Mouse (Mus musculus) adrenal gland, postnatal 4 days (tissue): Measurements from ENCODE around the gene Fbxl17. TPM values are rescaled to one million over a fixed set of nuclear protein-coding genes. Genes with fewer than 3 reads are reported as not detected.

Experiments
- DNase-seq, 2 experiments: peaks; one replicate each; pipeline ENCODE4 v3.0.0; 2021 to 2022; ENCODE audit warnings: low spot score in 2 of 2, mixed read lengths in 2 of 2
- total RNA-seq, 2 experiments: library from RNA; stranded (reverse); gene quantifications; 2 replicates each; pipeline ENCODE4 v1.2.3; 2021

The Fbxl17 gene
- total RNA-seq, 2 experiments from 2014 or later, result 40.3 to 44.5 TPM

DNA sequence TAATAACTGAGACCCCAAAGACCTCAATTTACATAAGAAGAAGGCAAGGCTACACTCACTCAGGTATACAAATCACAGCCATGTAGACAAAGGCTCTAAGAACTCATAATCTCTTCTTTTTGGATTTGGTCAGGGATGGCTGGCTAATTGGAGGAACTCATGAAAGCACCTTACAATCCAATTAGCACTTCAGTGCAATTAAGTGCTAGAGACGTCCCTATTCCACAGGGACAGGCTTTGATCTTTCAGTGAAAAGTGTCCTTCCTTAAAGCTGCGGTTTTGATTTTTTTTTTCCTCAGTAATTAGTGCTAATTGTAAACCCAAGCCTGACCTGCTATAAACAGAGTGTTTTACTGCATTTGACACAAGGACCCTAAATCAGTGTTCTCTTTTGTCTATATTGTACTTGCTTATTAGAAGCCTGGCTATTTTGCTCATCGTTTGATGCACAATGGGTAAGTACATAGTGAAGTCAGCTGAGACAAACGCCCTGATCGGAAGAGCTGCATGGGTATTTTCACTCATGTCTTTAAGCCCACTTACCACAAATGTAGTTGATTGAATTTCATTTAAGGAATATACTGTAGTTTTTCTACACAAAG is 327.8 kb downstream of the Fbxl17 start:
- DNase-seq, result no peak

DNA sequence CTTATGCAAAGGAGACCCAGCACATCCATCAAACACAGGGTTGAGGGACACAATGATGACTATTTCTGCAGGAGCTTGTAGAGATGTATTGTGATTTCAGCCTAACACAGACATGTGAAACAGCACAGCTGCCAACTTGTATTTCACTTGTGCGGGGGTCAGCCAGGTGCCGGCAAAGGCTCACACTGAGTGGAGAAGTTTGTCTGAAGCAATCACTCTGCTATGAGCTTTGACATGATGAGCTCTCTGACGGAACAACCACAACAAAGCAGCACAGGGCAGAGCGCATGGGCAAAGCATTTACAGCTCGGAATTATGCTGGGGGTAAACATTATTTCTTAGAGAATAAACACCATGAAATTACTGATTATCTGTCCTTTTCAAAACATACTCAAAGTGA is 328.6 kb downstream of the Fbxl17 start:
- DNase-seq, result no peak

DNA sequence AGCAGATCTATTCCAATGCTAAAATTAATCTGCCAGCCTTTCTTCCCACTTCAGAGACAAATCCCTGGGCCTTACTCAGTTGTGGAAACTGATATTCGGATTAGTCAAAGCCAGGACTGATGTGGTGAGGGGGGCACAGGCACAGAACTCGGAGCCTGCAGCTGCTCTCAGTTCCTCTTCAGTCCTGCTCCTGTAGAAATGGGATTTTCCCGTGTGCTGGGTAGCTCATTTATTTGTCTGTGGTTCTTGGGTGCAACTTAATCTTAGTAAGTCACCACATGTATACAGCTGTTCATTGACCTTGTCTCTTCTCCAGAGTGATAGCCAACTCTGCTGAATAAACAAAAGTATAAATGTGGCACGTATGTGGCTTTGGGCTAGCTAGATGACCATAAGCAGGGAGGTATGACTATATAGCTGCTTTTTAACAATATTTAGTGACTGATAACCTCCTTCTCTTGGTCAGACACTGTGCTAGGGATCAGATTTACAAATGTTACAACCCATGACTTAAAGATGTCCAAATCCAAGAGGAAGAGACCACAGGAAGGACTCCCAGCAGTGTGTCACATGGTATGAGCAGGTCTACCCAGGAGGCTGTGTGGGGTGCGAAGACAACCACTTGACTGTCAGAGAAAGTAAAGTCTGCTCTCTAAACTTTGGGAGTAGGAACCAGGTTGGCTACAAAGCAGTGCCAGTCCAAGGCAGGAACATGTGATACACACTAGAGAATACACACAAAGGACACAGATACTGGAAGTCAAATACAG is 331.6 kb downstream of the Fbxl17 start:
- no peak for DNase-seq

DNA sequence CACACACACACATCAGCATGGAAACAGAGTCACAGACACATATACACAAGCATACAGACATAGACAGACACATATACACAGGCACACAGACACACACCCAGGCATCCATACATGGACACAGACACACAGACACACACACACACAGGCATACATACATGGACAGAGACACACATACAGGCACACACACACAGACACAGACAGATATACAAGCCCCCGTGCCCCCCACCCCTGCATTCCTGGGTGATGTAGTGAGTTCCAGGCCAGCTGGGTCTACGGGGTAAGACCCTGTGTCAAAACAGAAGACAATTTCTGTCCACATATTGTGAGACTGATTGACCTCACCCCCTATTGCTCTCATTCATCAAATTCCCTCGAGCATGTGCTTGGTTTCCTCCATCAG is 332.6 kb downstream of the Fbxl17 start:
- no peak for DNase-seq

DNA sequence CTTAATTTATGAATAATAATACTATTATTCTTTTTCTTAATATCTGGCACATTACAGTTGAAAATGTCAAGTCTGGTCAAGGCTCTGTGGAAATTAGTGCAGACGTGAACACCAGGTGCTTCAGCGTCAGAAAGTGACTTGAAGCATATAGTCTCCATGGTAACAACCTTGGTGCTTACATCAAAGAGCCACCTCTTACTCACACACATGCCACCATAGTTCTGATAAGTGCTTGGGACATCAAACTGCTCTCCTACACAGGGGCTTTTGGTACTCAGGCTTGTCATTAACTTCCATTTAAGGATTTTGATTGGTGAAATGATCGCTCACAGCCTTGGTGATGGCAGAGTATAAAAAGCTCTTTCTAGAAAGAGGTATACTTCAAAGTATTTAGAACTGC is 333.1 kb downstream of the Fbxl17 start:
- DNase-seq, result no peak

DNA sequence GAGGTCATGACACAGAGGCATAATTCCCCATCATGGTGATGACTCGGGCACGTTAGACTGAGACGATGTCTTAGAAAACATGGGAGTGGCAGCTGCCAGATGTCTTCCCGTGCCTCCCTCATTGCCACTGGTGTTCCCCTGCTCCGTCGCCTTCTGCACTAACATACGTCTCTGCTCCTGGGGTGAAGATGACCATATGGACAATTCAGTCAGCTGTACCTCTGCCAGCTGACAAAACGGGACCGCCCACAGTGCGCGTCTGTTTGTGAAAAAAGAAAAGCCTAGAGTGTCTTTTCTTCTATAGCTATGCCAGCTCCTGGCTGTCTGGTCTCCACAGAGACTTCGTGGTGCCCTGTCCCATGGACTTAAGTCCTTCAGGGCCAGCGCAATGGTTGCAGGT is 334.0 kb downstream of the Fbxl17 start:
- DNase-seq, result no peak

DNA sequence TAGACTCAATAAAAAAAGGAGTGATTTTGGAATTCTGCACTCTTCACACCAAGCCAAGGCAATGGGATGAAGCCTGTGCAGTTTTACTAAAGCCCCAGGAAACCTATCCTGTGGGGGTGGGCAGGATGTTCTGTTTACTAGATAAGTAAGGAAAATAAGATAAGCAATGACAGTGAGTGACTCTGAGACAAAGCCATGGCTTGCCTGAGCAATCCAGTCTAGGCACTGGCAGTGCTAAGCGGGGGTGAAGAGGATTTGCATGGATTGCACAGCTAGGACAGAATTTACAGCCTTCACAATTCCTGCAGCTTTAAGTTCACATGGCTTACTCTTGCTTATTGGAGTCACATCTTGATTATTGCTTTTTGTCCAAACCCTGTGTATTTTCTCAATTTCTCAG is 335.5 kb downstream of the Fbxl17 start:
- DNase-seq, result no peak

DNA sequence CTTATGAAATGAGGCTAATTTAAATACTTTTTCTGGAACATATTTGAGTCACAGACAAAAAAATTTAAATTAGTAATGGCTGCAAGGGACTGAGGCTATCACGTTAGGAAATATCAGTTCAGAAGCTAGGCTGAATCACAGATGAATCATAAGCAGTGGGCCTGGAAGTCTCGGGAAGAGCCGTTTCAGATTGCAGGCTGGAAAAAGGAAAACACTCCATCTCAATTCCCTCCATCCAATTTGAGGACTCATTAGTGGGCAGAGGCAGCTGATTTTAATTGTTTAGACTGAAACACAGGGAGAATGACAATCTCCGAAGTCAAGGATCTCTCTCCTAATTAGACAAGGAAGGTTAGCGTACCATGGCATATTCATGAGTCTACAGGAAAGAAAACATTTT is 337.9 kb downstream of the Fbxl17 start:
- DNase-seq, result no peak

DNA sequence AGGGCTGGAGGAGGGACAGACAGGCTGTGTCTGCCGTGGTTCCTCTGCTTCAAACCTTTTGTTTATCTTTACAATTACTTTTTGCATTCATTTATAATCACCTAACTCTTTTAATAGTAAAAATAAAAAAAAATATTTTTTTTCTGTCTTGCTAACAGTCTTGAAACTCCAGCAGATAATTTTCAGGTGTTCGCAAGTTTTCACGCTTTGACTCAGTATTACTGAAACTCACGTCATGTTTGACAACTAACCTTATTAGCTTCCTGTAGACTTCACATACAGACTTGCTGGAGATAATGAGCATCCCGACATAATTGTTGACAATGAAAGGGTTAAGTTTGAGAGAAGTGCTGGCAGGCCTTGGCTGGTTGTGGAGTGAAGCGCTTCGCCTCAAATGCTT is 340.6 kb downstream of the Fbxl17 start:
- no peak for DNase-seq

DNA sequence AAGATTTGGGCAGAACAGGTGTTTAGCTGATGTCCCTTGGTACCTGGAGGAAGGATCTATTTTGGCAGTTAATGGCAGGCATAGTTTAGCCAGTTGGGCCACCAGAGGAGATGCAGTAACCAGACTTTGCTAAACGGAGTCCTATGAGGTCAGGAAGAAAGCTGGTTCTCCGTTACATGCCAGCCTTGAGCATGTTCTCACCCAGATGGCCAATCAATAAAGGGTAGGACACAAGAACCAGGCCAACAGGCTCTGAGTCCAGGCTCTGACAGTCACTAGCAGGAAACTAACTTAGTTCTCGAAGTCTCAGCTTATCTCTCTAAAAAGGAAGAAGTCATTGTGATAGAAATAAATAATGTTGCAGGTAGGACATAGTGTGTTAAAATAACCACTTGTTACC is 341.4 kb downstream of the Fbxl17 start:
- no peak for DNase-seq

DNA sequence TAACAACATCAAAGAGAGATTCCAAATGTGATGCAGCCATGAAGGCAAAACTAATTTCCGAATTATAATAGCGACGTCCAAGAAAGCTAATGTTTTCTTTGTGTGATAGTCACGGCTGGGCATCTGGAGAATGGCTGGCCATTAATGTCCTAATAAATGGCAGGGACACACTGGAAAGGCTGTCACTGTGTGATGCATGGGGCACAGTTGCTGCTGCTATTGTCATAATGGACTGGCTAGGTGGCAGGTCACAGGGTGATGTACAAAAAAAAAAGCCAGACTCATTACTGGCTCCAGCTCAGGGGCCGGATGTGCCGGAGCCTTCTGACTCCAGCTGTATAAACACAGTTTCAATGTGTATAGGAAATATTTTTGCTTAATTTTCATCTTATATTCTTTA is 341.9 kb downstream of the Fbxl17 start:
- no peak for DNase-seq

DNA sequence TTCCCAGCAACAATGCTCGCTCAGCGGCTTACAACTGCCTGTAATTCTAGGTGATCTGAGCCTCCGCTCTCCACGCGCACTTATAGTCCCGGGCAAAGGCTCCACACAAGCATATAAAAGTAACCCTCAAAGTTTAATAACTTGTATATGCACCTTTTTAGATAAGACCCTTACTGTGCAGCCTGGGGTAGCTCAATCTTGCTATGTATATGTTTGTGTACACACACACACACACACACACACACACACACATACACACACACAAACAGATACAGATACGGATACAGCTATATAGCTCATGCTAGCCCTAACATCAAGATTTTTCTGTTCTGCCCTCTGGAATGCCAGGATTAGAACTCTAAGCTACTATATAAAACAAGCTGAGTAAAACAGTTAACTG is 342.8 kb downstream of the Fbxl17 start:
- DNase-seq, result no peak

DNA sequence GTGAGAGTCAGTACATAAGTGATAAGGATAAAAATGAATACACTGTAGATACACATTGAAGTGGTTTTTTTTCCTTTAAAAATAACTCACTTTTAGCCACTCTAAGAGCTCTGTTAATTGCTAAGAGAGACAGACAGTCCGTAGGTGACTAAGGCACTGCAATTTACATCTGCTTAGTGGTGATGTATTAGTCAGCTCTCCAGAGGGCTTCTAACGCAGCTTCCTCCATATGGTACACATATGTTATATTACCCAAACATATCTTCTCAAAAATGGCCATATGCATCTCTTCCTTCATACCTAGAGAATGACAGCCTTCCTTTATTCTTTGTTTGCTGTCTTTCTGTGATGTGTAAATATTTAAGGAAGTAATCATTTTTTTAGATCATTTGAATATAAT is 353.3 kb downstream of the Fbxl17 start:
- DNase-seq, result no peak

DNA sequence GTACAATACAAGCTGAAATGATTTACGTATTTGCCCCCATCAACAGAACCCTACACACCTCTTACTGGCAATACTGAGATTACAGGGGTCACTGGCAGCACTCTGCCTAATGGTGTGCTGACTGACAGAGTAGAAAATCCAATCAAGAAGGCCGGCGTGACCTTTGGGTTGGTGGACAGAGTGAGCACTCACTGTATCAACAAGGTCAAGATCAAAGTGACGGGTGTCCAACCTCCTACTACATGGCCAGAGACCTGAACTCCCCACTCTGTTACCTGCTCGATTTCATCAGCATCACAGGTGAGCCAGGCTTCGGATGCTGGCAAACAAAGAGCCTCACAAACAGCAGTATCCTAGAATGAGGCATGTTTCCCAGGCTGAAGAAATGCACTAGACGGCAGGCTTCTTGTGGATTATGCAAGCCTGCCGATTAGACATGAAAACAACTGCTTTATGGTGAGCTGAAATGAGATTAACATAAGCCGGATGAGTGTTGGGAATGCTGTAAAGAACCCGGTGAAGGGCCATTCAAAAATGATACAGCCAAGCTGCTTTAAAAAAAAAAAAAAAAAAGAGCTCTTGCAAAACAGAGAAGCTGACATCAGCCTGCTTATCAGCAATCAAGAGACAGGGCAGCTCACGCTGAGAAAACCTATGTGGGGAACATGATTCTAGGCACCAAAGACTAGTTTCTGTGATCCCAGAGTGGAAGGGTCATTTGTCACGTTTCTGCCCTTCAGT is 353.9 kb downstream of the Fbxl17 start:
- no peak for DNase-seq

DNA sequence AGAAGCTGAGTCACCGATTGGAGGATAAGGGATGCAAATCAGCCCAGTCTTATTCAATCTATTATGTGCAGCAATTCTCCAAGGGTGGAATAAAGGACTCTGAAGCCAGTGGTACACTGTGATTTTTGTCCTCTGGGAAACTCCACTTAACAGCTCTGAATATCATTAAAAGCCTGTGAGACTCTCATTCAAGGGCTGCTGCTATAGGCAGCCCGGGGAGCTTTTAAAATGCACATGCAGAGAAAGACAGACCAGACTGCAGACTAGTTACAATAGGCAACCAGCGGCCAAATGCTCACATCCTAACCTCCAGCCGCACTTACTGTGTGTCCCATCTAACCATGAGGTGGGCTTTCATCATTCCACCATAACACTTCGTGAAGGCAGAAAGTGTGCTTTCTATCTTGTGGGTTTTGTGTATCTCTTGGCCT is 354.5 kb downstream of the Fbxl17 start:
- no peak for DNase-seq

DNA sequence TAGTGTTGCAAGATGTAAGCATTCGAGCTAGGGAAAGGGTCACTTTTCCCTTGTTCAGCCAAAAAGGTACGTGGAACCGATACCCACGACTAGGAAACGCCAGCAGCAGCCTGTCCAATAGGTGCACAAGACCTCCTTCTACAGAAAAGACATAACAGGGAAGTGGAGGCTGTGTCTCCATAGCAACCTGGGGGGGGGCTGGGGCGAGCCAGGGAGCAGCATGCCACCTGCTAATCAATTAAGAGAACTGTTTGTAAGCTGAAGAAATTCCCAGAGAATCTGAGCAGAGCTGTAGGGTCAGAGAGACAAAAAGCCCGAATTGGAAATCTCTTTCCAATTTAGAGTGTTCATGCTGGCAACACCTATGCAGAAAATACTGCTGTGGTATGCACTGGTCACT is 356.0 kb downstream of the Fbxl17 start:
- DNase-seq, result no peak

DNA sequence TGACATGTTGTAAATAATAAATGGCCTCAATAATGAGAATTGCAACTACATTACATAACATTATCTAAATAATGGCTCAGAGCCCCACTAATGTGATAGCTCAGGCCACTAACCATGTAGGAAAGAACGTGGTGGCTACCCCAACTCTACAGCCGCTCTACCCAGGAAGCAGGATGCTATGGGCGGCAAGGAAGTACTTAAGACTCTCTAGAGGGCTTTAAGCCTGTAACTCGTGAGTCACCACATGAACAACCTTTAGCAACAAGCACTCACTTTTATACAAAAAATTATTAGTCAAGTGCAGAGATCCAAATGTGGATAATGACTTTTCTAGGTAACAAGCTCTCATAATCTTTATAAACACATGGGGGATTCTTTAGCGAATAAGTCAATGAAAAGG is 365.0 kb downstream of the Fbxl17 start:
- no peak for DNase-seq

DNA sequence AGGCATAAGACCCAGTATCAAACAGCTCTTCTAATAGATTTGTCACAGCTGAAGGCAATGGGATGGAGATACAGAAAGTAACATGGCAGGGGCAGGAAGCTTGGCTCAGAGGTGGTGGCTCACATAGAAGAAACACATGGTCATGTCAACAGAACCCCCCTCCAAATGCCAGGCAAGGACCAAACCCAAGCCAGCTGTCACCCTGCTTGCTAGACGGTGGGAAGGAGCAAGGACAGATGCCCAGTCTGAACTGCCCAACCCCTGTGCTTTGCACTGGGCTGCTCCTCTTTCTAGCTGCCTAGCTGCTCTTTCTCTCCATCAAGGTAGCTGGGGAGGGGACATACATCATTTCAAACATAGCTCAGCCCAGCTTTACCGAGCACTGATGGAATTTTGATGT is 377.4 kb downstream of the Fbxl17 start:
- no peak for DNase-seq

DNA sequence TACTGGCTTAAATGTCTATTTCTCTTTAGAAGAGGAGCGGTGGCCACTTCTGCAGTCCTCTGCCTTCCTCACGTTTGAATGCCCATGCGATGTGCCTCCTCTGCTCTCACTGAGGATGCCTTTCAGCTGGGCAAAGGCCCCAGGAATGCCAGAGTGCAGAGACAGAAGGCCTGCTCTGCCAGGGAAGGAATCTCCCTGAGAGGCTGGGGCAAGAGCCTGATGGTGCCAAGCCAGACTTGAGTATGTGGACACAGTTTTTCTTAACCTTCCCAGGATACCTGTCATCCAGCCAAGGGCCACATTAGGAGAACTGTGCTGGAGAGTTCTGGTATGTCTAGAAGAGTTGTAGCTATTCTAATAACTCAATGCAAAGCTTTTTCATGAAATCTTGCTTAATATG is 380.1 kb downstream of the Fbxl17 start:
- DNase-seq, result no peak

DNA sequence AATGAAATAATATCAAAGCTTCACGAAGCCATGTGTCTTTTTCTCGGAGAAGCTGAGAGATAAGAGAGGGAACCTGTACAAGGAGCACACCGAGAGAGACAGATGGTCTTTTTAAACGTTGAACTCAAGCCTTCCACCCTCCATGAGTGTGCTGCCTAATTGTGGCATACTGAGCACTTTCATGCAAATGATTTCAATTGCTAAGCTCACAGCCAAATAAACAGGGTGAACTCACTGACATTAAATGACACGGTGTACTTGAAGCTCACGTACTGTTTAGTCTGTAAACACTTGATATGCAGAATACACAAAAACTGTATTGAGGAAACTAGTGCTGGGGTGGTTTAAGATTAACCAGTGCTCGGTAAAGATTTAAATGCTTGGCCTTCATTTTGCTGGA is 380.7 kb downstream of the Fbxl17 start:
- no peak for DNase-seq

DNA sequence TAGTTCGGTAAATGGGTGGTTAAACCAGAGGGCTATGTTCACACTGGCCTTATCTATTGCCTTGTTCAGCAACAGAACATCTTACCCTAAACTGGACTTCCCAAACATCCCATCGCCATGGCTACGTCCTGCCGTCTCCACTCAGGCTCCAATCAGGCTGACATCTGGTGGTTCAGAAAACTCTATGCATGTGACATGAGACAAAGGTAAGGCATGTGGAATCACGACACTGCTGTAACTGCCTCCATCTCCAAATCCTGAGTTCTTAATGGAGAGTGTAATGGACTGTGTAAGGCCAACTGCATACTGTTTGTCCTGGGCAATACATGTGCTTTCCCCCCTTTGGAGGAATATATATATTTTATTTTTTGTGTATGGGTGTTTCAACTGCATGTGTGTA is 382.7 kb downstream of the Fbxl17 start:
- no peak for DNase-seq

DNA sequence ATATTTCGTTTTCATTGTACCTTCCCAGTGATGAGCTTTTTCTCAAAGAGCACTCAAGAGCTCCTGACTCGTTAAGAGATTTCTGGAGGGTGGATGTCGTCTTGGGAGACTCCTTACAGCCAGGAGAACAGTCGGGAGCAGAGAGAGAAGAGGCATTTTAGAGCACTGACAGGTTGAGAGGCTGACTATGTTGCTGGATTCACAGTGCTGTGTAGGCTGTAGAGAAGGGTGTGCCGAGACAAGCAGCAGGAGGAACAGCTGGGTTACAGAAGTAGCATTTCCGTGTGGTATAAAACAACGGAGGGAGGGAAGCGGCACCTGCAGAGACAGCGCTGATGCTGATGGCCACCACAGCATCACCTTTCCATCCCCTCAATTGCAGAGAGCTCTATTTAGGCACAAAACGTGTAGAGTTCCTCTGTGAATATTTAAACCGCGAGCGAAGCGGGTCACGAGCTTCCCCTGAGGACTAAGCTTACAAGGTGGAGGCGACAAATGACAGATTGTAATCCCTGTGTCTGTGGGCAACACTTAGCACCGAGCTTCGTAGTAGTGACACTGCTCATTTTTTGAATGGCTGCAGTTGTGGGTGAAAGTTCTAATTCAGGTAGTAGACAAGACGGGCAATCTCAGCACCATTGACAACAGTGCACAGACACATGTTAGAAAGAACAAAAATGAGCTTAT is 385.3 kb downstream of the Fbxl17 start:
- DNase-seq, result no peak
